Mouse (Mus musculus): ENCODE results near the gene Chil1.

The Chil1 gene

DNA sequence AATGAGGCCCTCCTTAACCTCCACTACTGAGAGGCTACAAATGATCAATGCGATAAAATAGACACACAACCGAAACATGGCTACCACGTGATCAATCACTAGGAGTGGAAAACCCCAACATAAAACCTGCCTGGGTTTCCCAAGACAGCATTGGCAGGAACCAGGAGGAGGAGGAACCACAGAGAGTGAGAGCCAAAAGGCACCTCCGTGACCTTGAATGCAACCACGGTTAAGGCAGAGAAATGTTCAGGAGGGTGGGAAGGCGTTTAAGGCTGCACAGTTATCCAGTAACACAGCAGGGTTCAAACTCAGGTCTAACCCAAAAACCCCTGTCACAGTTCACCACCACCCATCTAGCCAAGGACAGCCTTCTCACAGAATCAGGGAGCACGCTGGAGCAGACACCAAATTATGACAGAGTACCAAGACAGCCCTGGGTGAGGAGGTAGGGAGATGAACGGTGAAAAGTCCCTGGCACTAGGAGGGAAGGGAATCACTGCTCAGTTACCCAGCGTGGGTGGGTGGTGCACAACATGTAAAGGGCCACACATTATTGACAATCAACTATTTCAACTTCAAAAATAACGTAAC lies 48.8 kb downstream of the Chil1 start:
- no peak for DNase-seq (ENCODE audit: low read depth)

DNA sequence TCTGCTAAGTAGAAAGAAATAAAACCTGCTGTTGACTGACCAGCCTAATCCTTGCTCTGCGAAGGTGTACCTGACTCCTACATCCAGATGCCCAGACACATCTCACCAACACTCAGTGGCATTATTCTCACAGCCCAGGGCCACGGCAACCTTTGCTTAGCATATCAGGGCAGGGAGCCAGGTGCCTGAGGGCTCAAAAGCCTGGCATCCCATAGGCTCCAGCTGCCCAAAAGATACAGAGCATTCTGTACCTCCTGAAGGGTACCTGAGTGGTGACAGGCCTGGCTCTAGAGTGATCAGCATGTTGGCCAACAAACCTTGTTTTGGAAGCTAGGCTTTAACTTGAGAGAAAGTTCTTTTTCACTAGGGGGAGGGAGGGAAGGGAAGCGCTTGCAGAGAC lies 49.3 kb downstream of the Chil1 start:
- DNase-seq (ENCODE audit: low read depth): no peak

DNA sequence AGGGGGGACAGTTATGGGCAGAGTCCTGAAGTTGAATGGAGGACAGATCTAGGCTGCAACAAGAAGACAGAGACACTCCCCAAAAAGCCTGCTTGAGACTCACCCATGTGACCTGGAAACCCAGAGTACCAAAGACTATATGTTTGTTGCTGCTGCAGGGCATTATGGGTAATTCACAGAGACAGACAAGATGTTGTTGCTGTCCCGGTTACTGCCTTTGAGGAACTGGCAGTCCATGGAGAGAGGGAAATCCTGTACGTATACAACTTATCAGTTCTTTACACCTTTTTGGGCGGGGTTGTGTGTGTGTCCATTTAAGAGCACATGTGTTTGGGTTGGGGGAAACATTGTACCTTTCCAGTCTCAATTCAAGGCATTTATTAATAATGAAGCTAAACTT lies 49.7 kb downstream of the Chil1 start:
- DNase-seq (ENCODE audit: low read depth): no peak

DNA sequence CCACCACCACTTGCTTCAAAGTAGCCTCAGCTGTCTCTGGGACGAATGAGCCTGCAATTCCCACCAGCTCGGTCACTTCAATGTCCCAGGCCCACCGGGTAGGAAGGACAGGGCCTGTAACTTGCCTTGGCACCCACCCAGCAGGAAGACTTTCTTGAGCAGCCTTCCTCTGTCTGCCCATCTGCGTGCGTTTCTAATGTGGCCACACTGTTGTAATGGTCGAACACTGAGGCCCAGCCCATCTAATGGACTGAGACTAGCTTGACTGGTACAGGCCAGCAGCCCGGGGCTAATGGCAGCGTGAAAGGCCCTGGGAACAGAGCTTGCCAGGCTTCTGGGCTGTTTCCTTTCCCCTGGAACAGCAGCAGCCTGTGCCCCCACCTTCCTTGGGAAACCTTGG lies 50.4 kb downstream of the Chil1 start:
- DNase-seq (ENCODE audit: low read depth): no peak

DNA sequence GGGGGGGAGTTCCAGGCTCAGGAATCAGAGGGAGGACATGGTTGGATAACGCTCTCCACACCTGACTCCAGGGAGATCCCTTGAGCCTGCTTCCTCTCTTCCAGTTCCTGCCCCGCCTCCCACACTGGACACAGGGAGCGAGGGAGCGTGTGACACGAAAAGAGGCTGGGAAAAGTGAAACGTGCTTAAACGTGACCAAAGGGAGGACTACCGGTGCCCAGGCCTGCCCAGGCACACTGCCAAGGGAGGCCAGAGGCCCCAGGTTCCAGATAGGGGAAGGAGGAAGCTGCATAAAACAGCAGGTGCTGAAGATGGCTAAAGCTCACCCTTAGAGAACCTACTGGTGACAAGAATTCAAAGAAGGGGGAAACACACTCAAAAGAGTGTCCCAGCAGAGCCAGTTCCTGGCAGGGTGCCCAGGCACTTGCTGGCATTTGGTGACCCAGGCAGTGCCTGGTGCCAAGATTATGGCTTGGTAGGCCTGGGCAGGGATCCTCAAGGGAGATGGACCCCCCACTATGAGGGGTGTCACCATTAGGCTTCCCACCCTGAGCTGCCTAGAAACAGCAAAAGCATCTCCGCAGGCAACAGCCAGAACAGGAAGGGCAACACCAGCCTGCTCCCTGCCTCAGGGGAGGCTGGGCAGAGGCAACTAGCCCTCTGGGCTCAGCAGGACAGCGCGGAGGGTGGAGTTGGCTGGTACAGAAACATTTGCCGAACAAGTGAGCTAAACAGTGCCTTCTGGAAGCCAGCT lies 51.0 kb downstream of the Chil1 start:
- no peak for DNase-seq (ENCODE audit: low read depth)

DNA sequence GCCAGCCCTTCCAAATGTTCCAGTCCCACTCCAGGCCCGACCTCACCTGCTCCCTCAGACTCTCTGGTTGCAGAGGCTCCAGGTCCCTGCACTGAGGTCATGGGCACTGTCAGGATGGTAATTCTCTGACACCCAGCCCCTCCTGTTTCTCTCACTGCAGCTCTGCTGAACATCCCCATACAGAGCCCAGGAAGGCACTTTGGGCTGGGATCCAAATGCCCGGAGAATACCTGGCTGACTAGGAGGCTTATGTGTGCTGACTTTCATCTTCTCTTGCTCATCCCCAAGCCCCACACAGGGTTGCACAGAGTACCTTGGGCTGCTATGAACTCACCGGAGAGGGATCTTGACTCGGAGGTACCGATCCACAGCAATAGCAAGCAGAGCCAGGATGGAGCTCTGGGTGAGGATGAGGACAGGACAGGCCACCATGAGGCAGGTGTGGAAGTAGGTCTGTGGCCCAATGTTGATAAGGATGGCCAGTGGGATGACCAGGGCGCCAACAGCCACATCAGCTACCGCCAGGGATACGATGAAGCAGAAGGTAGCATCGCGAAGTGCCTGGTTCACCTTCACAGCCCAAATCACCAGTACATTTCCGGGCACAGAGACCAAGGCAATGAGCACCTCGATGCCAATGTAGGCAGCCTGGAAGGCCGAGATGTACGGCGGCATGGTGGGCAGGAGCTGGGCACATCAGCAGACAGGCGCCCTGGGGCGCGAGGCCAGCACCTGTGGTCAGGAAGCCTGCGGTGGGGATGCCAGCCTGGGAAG lies 51.9 kb downstream of the Chil1 start:
- DNase-seq (ENCODE audit: low read depth): no peak

DNA sequence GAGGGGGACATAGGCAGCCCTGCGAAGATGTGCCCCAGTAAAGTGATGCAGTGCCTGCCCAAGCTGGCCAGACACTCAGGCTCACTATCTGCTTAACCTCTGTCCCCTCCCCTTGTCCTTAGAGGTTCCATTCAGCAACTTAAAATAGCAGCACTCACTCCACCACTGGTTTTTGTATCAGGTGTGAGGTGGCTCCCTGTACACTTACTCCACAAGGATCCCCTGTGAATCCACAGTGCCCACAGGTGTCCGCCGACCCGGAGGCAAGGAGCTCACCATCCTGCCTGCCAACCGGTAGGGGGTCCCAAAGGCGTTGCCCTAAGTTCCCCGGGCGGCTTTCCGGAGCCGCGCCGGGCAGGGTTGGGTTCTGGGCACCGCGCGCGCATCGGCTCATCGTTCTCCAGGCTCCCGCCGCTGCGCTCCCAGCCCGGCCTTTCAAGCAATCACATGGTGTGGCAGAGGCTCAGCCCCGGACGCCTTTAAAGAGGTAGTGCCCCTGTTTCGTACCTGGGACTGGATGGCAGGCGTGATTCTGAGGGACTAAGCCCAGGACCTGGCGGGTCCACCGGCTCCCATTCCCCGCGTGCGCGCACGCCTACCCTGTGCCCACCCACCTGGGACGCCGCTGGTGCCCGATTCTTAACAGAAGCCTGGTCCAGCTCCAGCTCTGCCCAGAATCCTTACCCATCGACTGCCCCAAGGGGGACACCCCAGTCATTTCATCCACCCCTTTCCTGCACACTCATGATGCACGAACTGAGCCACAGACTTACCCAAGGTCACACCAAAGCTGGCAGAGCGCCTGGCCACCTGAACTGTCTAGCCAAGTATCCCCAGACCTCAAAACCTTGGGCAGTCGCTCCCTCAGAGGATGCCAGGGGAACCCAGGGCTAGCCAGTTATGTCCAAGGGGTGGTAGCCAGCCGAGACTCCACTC lies 52.7 kb downstream of the Chil1 start:
- DNase-seq (ENCODE audit: low read depth): no peak

DNA sequence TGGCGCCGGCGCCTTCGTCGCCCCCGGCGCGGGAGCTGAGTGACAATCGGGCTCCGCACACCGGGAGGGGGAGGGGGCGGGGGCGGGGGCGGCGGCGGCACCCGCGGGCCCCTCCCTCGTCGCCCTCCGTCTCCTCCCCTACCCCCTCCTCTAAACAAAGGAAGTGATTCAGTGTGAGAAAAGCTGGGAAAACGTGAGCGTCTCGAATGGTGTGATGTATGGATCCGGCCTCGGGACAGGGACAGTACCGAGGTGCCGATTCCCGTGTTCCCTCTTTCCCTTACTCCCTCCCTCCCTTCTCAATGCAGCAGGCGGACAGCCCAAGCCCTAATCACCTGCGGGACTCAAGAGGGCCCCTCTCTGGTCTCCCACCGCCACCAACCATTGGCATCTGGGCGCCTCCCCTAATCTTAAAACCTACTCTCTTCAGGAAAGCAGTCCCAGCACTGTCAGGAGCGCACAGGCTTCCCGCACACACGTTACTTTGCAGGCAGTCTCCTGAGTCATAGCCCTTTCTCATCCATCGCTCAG lies 53.5 kb downstream of the Chil1 start, which contains the start of gene Adora1:
Adora1 (minus strand) TSS at position 41 of the 531 bp plus-strand sequence.
- no peak for DNase-seq (ENCODE audit: low read depth)

DNA sequence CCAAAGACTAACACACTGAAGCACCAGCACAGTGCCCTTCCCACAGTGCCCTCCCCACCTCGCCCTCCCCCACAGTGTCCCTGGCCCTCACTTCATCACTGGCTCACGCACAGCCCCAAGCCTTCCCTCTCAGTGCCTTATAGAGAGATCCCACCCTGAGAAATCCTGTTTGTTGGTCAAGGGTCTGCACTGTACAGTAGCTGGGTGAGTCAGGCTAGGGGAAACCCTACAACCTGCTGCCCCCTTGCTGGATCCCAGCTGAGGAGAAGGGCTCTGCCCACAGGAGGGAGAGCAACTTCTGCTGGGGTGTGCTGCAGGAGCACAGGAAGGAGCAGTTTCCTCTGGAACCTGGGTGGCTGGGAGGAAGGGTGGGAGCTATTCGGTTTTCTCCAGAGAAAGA lies 54.2 kb downstream of the Chil1 start:
- DNase-seq (ENCODE audit: low read depth): no peak

DNA sequence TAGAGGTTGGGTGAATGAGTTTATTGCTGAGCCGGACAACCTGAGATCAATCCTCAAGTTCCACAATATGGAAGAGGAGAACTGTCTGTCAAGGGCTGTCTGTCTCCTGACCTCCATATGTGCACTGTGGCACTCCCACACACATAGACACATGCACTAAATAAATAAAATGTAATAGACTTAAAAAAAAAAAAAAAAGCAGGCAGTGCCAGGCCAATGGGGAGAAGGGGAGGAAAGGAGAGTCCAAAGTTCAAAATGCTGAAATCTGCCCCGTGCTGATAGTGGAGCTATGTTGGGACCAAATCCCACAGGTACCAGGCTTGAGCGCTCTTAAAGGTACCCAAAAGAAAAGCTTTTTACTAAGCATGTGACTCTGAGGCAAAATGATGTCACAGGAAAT lies 55.5 kb downstream of the Chil1 start:
- DNase-seq (ENCODE audit: low read depth): no peak
